Mouse (Mus musculus) liver, adult 2 months (tissue): ENCODE results near the gene Slc17a4.

ENCODE experiments used
- CTCF ChIP-seq: fragments of 200-500 bp; IDR thresholded peaks from 2 replicates; pipeline ENCODE4 v1.5.1; 2011; ENCODE audit warnings: low read depth, low read length, control low read depth
- POLR2A ChIP-seq: fragments of 200-500 bp; IDR thresholded peaks from 2 replicates; pipeline ENCODE4 v1.6.1; 2011; ENCODE audit warnings: low read length, control low read depth; ENCODE audit not compliant: insufficient read depth; ENCODE audit errors: extremely low read depth

DNA sequence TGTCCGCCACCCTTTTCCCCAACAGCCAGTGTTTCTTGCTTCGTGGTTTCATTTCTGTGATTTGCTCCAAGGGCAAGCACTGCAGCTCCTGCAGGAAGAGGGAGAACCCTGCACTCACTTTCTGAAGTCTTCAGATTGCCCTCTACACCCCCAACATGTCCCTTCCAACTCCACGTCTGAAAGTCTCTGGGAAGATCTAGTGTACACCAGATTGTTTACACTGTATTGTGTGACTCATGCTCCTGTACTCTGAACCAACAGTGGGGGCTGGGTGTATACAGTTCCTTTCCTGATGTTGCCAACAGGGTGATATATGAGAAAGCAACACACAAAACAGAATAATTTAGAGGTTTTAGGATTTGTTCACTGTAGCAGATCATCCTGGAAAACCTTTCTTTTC is 13.8 kb upstream of the Slc17a4 start:
- TF ChIP-seq POLR2A (no peak), CTCF (no peak)
